Mouse (Mus musculus) testis, adult 2 months (tissue): ENCODE results near the gene Mrtfa. TPM values are rescaled to one million over a fixed set of nuclear protein-coding genes. Genes with fewer than 3 reads are reported as not detected.

Experiments used
- H3K27ac ChIP-seq: fragments of 200-500 bp; 2 replicates; pipeline ENCODE4 v1.5.1; 2012; ENCODE audit warnings: low read depth, low read length; ENCODE audit not compliant: control insufficient read depth, insufficient read depth
- H3K27me3 ChIP-seq: fragments of 200-500 bp; 2 replicates; pipeline ENCODE4 v1.6.1; 2012; ENCODE audit warnings: mild to moderate bottlenecking, low read length, moderate library complexity; ENCODE audit not compliant: control insufficient read depth, insufficient read depth
- H3K36me3 ChIP-seq: fragments of 200-500 bp; 2 replicates; pipeline ENCODE4 v1.6.1; 2012; ENCODE audit warnings: mild to moderate bottlenecking, low read length; ENCODE audit not compliant: control insufficient read depth, insufficient read depth
- H3K4me1 ChIP-seq: fragments of 200-500 bp; 2 replicates; pipeline ENCODE4 v1.6.1; 2012; ENCODE audit warnings: low read length; ENCODE audit not compliant: control insufficient read depth, insufficient read depth
- H3K4me3 ChIP-seq: fragments of 200-500 bp; 2 replicates; pipeline ENCODE4 v1.5.1; 2012; ENCODE audit warnings: low read depth, mild to moderate bottlenecking, low read length, moderate library complexity, mixed read lengths; ENCODE audit not compliant: control insufficient read depth
- CTCF ChIP-seq: fragments of 200-500 bp; IDR thresholded peaks from 2 replicates; pipeline ENCODE4 v1.5.1; 2012; ENCODE audit warnings: low read depth, mild to moderate bottlenecking, inconsistent platforms, low read length, moderate library complexity; ENCODE audit not compliant: control insufficient read depth, insufficient read depth, insufficient replicate concordance
- POLR2A ChIP-seq: fragments of 200-500 bp; IDR thresholded peaks from 2 replicates; pipeline ENCODE4 v1.6.1; 2012; ENCODE audit warnings: low read depth, mild to moderate bottlenecking, inconsistent platforms, low read length, moderate library complexity; ENCODE audit not compliant: control insufficient read depth
- polyA plus RNA-seq: library from polyadenylated mRNA; depleted of rRNA; stranded (reverse); fragments of >200 nt; gene quantifications from 2 replicates; pipeline ENCODE4 v1.2.3, GENCODE M21; 2012

The Mrtfa gene
- polyA plus RNA-seq, 1 experiment = 26.8 TPM

- TF ChIP-seq CTCF (no peak), POLR2A (no peak)
- Histone ChIP-seq H3K27ac (no peak overlapping the region), H3K27me3 (no peaks in the 10 kb centered on the region), H3K4me3 (no peak overlapping the region), H3K36me3 (no peaks in the 10 kb centered on the region), H3K4me1 (no peaks in the 10 kb centered on the region)
Measured at GRCm38 (mm10) chr15:81068641-81069381, 121.7 kb downstream of the Mrtfa start.

GRCm38 (mm10) chr15:81067761-81068160, 122.8 kb downstream of the Mrtfa start:
- Histone ChIP-seq H3K4me1 (no peaks in the 10 kb centered on the region), H3K36me3 (no peaks in the 10 kb centered on the region), H3K27me3 (no peaks in the 10 kb centered on the region), H3K4me3 (no peak overlapping the region), H3K27ac (no peak overlapping the region)
- TF ChIP-seq CTCF (no peak), POLR2A (no peak)

- Histone ChIP-seq H3K4me3 (no peak overlapping the region), H3K27ac (no peak overlapping the region), H3K4me1 (no peaks in the 10 kb centered on the region), H3K27me3 (no peaks in the 10 kb centered on the region), H3K36me3 (no peaks in the 10 kb centered on the region)
- TF ChIP-seq CTCF = no peak
Measured at GRCm38 (mm10) chr15:81066976-81067375, 123.6 kb downstream of the Mrtfa start.

GRCm38 (mm10) chr15:81064661-81065060, 125.9 kb downstream of the Mrtfa start:
- H3K4me3 ChIP-seq = no peak overlapping the region
- no peaks in the 10 kb centered on the region for H3K27me3 ChIP-seq
- no peaks in the 10 kb centered on the region for H3K36me3 ChIP-seq
- TF ChIP-seq CTCF (no peak), POLR2A (no peak)
- H3K27ac ChIP-seq = no peak overlapping the region
- H3K4me1 ChIP-seq = no peaks in the 10 kb centered on the region

- Histone ChIP-seq H3K27me3 (no peaks in the 10 kb centered on the region), H3K36me3 (no peaks in the 10 kb centered on the region), H3K4me3 (no peak overlapping the region), H3K27ac (no peak overlapping the region), H3K4me1 (no peaks in the 10 kb centered on the region)
- TF ChIP-seq CTCF (no peak), POLR2A (no peak)
Measured at GRCm38 (mm10) chr15:81064143-81064542, 126.4 kb downstream of the Mrtfa start.

GRCm38 (mm10) chr15:81062616-81063015, 127.9 kb downstream of the Mrtfa start:
- Histone ChIP-seq H3K4me3 (no peak overlapping the region), H3K36me3 (no peaks in the 10 kb centered on the region), H3K4me1 (no peaks in the 10 kb centered on the region), H3K27ac (no peak overlapping the region), H3K27me3 (no peaks in the 10 kb centered on the region)
- TF ChIP-seq POLR2A (no peak), CTCF (no peak)

- no peaks in the 10 kb centered on the region for H3K36me3 ChIP-seq
- no peaks in the 10 kb centered on the region for H3K27me3 ChIP-seq
- TF ChIP-seq POLR2A (no peak), CTCF (no peak)
- no peaks in the 10 kb centered on the region for H3K4me1 ChIP-seq
- H3K27ac ChIP-seq = no peak overlapping the region
- no peak overlapping the region for H3K4me3 ChIP-seq
Measured at GRCm38 (mm10) chr15:81062175-81062588, 128.4 kb downstream of the Mrtfa start.
